Mouse (Mus musculus): ENCODE data around the gene Cd160.

GRCm38 (mm10) chr3:96852561-96852960 lies 23.4 kb upstream of the Cd160 start:
- TF ChIP-seq CTCF (IDR thresholded peaks at IDR 0.05; ENCODE audit: control insufficient read depth, insufficient read depth, insufficient replicate concordance, low read depth, low read length) (no peak), POLR2A (IDR thresholded peaks at IDR 0.05; ENCODE audit: control insufficient read depth, low read depth, low read length) (no peak)
